Mouse (Mus musculus) right cerebral cortex, postnatal 4 days (tissue): ENCODE data around the gene Podxl2.

ENCODE experiments used
- DNase-seq: peaks from one replicate; pipeline ENCODE4 v3.0.0-alpha.2; 2022

The Podxl2 gene

GRCm38 (mm10) chr6:88886417-88886967 is 11.6 kb upstream of the Podxl2 start:
- no peak for DNase-seq

GRCm38 (mm10) chr6:88885644-88886416 is 11.0 kb upstream of the Podxl2 start:
- DNase-seq, result no peak

- no peak for DNase-seq
These were observed 9.8 kb upstream of the Podxl2 start for GRCm38 (mm10) chr6:88884690-88885089.

- no peak for DNase-seq
These were observed 9.4 kb upstream of the Podxl2 start for GRCm38 (mm10) chr6:88884195-88884594.

GRCm38 (mm10) chr6:88881334-88881733 is 6.5 kb upstream of the Podxl2 start:
- no peak for DNase-seq

GRCm38 (mm10) chr6:88879471-88879870 is 4.6 kb upstream of the Podxl2 start:
- no peak for DNase-seq

- peak; percentile 58 for DNase-seq
These were observed 628 bp downstream of the Podxl2 start for GRCm38 (mm10) chr6:88873965-88874867.

GRCm38 (mm10) chr6:88872811-88873210 is 2.0 kb downstream of the Podxl2 start:
- DNase-seq, result no peak

- peak; percentile 69 for DNase-seq
These were observed 3.3 kb downstream of the Podxl2 start for GRCm38 (mm10) chr6:88871546-88871945.

GRCm38 (mm10) chr6:88870594-88870993 is 4.2 kb downstream of the Podxl2 start:
- DNase-seq, result peak; percentile 50

GRCm38 (mm10) chr6:88869459-88869858 is 5.4 kb downstream of the Podxl2 start:
- DNase-seq, result no peak

- DNase-seq, result no peak
These were observed 9.1 kb downstream of the Podxl2 start for GRCm38 (mm10) chr6:88865704-88866103.

GRCm38 (mm10) chr6:88860914-88861313 is 13.9 kb downstream of the Podxl2 start:
- DNase-seq, result no peak

GRCm38 (mm10) chr6:88858341-88858740 is 16.5 kb downstream of the Podxl2 start:
- DNase-seq, result no peak

GRCm38 (mm10) chr6:88857830-88858229 is 17.0 kb downstream of the Podxl2 start:
- no peak for DNase-seq

GRCm38 (mm10) chr6:88857249-88857648 is 17.6 kb downstream of the Podxl2 start:
- no peak for DNase-seq

- DNase-seq, result peak; percentile 61
These were observed 19.2 kb downstream of the Podxl2 start for GRCm38 (mm10) chr6:88855636-88856035.

GRCm38 (mm10) chr6:88854509-88854908 is 20.3 kb downstream of the Podxl2 start:
- no peak for DNase-seq

- DNase-seq, result no peak
These were observed 24.8 kb downstream of the Podxl2 start for GRCm38 (mm10) chr6:88850034-88850433.

GRCm38 (mm10) chr6:88849270-88849669 is 25.6 kb downstream of the Podxl2 start:
- no peak for DNase-seq

GRCm38 (mm10) chr6:88847571-88847970 is 27.3 kb downstream of the Podxl2 start:
- DNase-seq, result no peak

- no peak for DNase-seq
These were observed 29.8 kb downstream of the Podxl2 start for GRCm38 (mm10) chr6:88844901-88845565.
